Mouse (Mus musculus) E14TG2a.4 (cell line): Measurements from ENCODE around the gene Xirp1.

Source experiments
- CTCF ChIP-seq: conservative IDR thresholded peaks from 2 replicates; pipeline ENCODE4 v1.5.1; 2014; ENCODE audit warnings: low read length
- NANOG ChIP-seq: IDR thresholded peaks from 2 replicates; pipeline ENCODE4 v1.6.1; 2014; ENCODE audit warnings: borderline replicate concordance, low read length, mixed read lengths
- POU5F1 ChIP-seq: IDR thresholded peaks from 2 replicates; pipeline ENCODE4 v1.6.1; 2014; ENCODE audit warnings: low read length, borderline replicate concordance

- no peak for TF ChIP-seq CTCF
- TF ChIP-seq POU5F1: no peak
- no peak for TF ChIP-seq NANOG
These were observed 17.5 kb downstream of the Xirp1 start for GRCm38 (mm10) chr9:120005936-120006335.
